Comparison of ENCODE assay signal across 9 mouse cellular contexts in genomic region chr17:49189765-49190164, GRCm38 (mm10).
A peak's percentile ranks its signal among the peaks of the same experiment; 100 is the strongest.
DNase-seq lines count a peak whose midpoint lies in the region; ATAC-seq and TF ChIP-seq lines count a peak whose summit lies in the region.
"Had no signal": no experiment of that assay in that cellular context is flagged by ENCODE, and none has a peak within 500 bp of the region (broad histone marks: within the 10 kb centered on the region; RNA-seq: fewer than 3 reads in every experiment).

No protein-coding gene starts in this region.

- no peaks in the 10 kb centered on the region for H3K36me3 ChIP-seq in kidney, adult 2 months (ENCODE audit: control insufficient read depth, insufficient read depth, low read length)
- no peaks in the 10 kb centered on the region for H3K36me3 ChIP-seq in kidney, embryonic 16.5 days (ENCODE audit: insufficient read depth, low read length)
- H3K36me3 ChIP-seq in ES-Bruce4 (ENCODE audit: control insufficient read depth, insufficient read depth, low read length, poor library complexity, severe bottlenecking), result no peaks in the 10 kb centered on the region
- H3K36me3 ChIP-seq: neural tube, embryonic 13.5 days had no signal

- 32% methylated on average over 3 of the region's 3 CpGs for WGBS in kidney, adult 2 months
- 45% methylated on average over 3 of the region's 3 CpGs for WGBS in kidney, embryonic 16.5 days

- peak; percentile 55 for DNase-seq in adrenal gland, postnatal 10 days
- no peak for DNase-seq in adrenal gland, postnatal 4 days (ENCODE audit: low spot score in 2 of 2)
- DNase-seq in kidney, adult 2 months, result peak; percentile 43
- peak; percentile 12 for DNase-seq in induced T-regulatory cell, adult 2 months (ENCODE audit: low read depth)
- DNase-seq in right cerebral cortex, postnatal 4 days, result peak; percentile 33
- no peak for DNase-seq in spleen, postnatal 14 days (ENCODE audit: low spot score in 2 of 2)

- TF ChIP-seq CTCF in kidney, adult 2 months (conservative IDR thresholded peaks at IDR 0.05; ENCODE audit: insufficient read depth, insufficient read length, low read depth, low read length), result peak; percentile 58
- TF ChIP-seq CTCF in ES-Bruce4 (IDR thresholded peaks at IDR 0.05; ENCODE audit: low read depth, low read length), result peak; percentile 12

- no peak for TF ChIP-seq POLR2A in kidney, adult 2 months (IDR thresholded peaks at IDR 0.05; ENCODE audit: low read depth, low read length)
- TF ChIP-seq POLR2A in ES-Bruce4 (IDR thresholded peaks at IDR 0.05; ENCODE audit: insufficient read depth, low read length), result no peak

- no peak for ATAC-seq in kidney, embryonic 16.5 days (ENCODE audit: low FRiP score, low TSS enrichment)

- no peak overlapping the region for H3K4me2 ChIP-seq in kidney, embryonic 16.5 days (replicated peaks; ENCODE audit: low read depth, low read length)
- H3K4me2 ChIP-seq: neural tube, embryonic 13.5 days had no signal

- no peak overlapping the region for H3K27ac ChIP-seq in kidney, adult 2 months (ENCODE audit: insufficient read depth, low read depth, low read length)
- H3K27ac ChIP-seq in kidney, embryonic 16.5 days (ENCODE audit: low read length), result no peak overlapping the region
- no peak overlapping the region for H3K27ac ChIP-seq in ES-Bruce4 (ENCODE audit: insufficient read depth, low read length)
- H3K27ac ChIP-seq: neural tube, embryonic 13.5 days had no signal

- H3K4me1 ChIP-seq in kidney, adult 2 months (ENCODE audit: control insufficient read depth, insufficient read depth, low read length), result no peaks in the 10 kb centered on the region
- no peaks in the 10 kb centered on the region for H3K4me1 ChIP-seq in kidney, embryonic 16.5 days (ENCODE audit: insufficient read depth, low read length)
- H3K4me1 ChIP-seq in ES-Bruce4 (ENCODE audit: control insufficient read depth, insufficient read depth, low read length), result no peaks in the 10 kb centered on the region

- H3K9ac ChIP-seq in kidney, embryonic 16.5 days (replicated peaks; ENCODE audit: low read length), result no peak overlapping the region
- H3K9ac ChIP-seq in ES-Bruce4 (ENCODE audit: low read depth, poor library complexity, severe bottlenecking), result no peak overlapping the region
- H3K9ac ChIP-seq: neural tube, embryonic 13.5 days had no signal

- no peak for TF ChIP-seq EP300 in ES-Bruce4 (IDR thresholded peaks at IDR 0.05; ENCODE audit: insufficient read depth, low read depth, low read length)

- H3K27me3 ChIP-seq in kidney, adult 2 months (replicated peaks; ENCODE audit: control insufficient read depth, insufficient read depth, low read length), result no peaks in the 10 kb centered on the region
- H3K27me3 ChIP-seq in kidney, embryonic 16.5 days (ENCODE audit: insufficient read depth, low read length), result no peaks in the 10 kb centered on the region
- H3K27me3 ChIP-seq in ES-Bruce4 (ENCODE audit: control insufficient read depth, insufficient read depth, low read length, poor library complexity, severe bottlenecking), result no peaks in the 10 kb centered on the region
- H3K27me3 ChIP-seq: neural tube, embryonic 13.5 days had no signal

- no peak overlapping the region for H3K4me3 ChIP-seq in kidney, adult 2 months (ENCODE audit: insufficient read depth, low read depth, low read length)
- no peak overlapping the region for H3K4me3 ChIP-seq in kidney, embryonic 16.5 days (ENCODE audit: low read length)
- H3K4me3 ChIP-seq in ES-Bruce4 (ENCODE audit: low read depth, low read length), result no peak overlapping the region
- H3K4me3 ChIP-seq: neural tube, embryonic 13.5 days had no signal

- 0 out of 2 replicates have a peak, but pooled peaks cover 3% of the 10 kb centered on the region for H3K9me3 ChIP-seq in kidney, embryonic 16.5 days (ENCODE audit: low read length)
- H3K9me3 ChIP-seq in ES-Bruce4 (replicated peaks; ENCODE audit: control insufficient read depth, insufficient read depth, low read length, poor library complexity, severe bottlenecking), result 0 out of 2 replicates have a peak, but pooled peaks cover 6% of the 10 kb centered on the region
- H3K9me3 ChIP-seq: neural tube, embryonic 13.5 days had no signal

Comparison
In these comparisons a context has a peak if more than half of its experiments do, and no peak if none do; other contexts are left out.
1. DNase-seq: peak in adrenal gland, postnatal 10 days (single experiment), kidney, adult 2 months (single experiment), induced T-regulatory cell, adult 2 months (single experiment) and right cerebral cortex, postnatal 4 days (single experiment); none in adrenal gland, postnatal 4 days (0 of 2) and spleen, postnatal 14 days (0 of 2).